Mouse (Mus musculus) CH12F3 (cell line): Measurements from ENCODE around the gene Mrrf.

Source experiments
- in situ Hi-C: fragments of 300-500 bp; cut with MboI; formaldehyde crosslinking; loops from 2 replicates; pipeline ENCODE4 v1.14.3; 2020; ENCODE audit warnings: low sequenced_read_pairs

Gene Mrrf

GRCm38 (mm10) chr2:36197919-36198881 is 62.0 kb downstream of the Mrrf start:
- in situ Hi-C loops, result no loop called here

- in situ Hi-C loops, result no loop called here
Observed at GRCm38 (mm10) chr2:36198882-36199262, 62.7 kb downstream of the Mrrf start.

- in situ Hi-C loops, result no loop called here
Observed at GRCm38 (mm10) chr2:36200813-36201212, 64.6 kb downstream of the Mrrf start.

GRCm38 (mm10) chr2:36201756-36202610 is 65.8 kb downstream of the Mrrf start:
- in situ Hi-C loops, result no loop called here

- in situ Hi-C loops, result no loop called here
Observed at GRCm38 (mm10) chr2:36202611-36202880, 66.4 kb downstream of the Mrrf start.

- in situ Hi-C loops, result no loop called here
Observed at GRCm38 (mm10) chr2:36203011-36203825, 67.0 kb downstream of the Mrrf start.

GRCm38 (mm10) chr2:36204595-36204994 is 68.4 kb downstream of the Mrrf start:
- in situ Hi-C loops, result no loop called here

GRCm38 (mm10) chr2:36207071-36207470 is 70.9 kb downstream of the Mrrf start:
- in situ Hi-C loops, result no loop called here

GRCm38 (mm10) chr2:36210796-36211195 is 74.6 kb downstream of the Mrrf start:
- in situ Hi-C loops, result loop anchor here (5.0 to 10.0 kb wide), 2 partner anchors 64 to 203 kb away; no protein-coding TSS in a partner anchor

GRCm38 (mm10) chr2:36211785-36212184 is 75.6 kb downstream of the Mrrf start:
- in situ Hi-C loops, result loop anchor here (5.0 to 10.0 kb wide), 2 partner anchors 63 to 204 kb away; no protein-coding TSS in a partner anchor

GRCm38 (mm10) chr2:36213108-36213507 is 76.9 kb downstream of the Mrrf start:
- in situ Hi-C loops, result loop anchor here (5.0 to 10.0 kb wide), 2 partner anchors 62 to 206 kb away; no protein-coding TSS in a partner anchor

- in situ Hi-C loops, result loop anchor here (5.0 to 10.0 kb wide), 2 partner anchors 61 to 207 kb away; no protein-coding TSS in a partner anchor
Observed at GRCm38 (mm10) chr2:36214023-36214422, 77.8 kb downstream of the Mrrf start.

- in situ Hi-C loops, result loop anchor here (5.0 to 10.0 kb wide), 2 partner anchors 60 to 207 kb away; no protein-coding TSS in a partner anchor
Observed at GRCm38 (mm10) chr2:36214425-36214824, 78.2 kb downstream of the Mrrf start.

GRCm38 (mm10) chr2:36215203-36215739 is 79.1 kb downstream of the Mrrf start:
- in situ Hi-C loops, result loop anchor here (10.0 kb wide), 1 partner anchor 60 kb away; no protein-coding TSS in a partner anchor

- in situ Hi-C loops, result loop anchor here (10.0 kb wide), 1 partner anchor 58 kb away; no protein-coding TSS in a partner anchor
Observed at GRCm38 (mm10) chr2:36216546-36216945, 80.4 kb downstream of the Mrrf start.

GRCm38 (mm10) chr2:36216953-36217573 is 80.9 kb downstream of the Mrrf start:
- in situ Hi-C loops, result loop anchor here (10.0 kb wide), 1 partner anchor 58 kb away; no protein-coding TSS in a partner anchor

GRCm38 (mm10) chr2:36217692-36218233 is 81.6 kb downstream of the Mrrf start:
- in situ Hi-C loops, result loop anchor here (10.0 kb wide), 1 partner anchor 57 kb away; no protein-coding TSS in a partner anchor

GRCm38 (mm10) chr2:36220106-36220505 is 83.9 kb downstream of the Mrrf start:
- in situ Hi-C loops, result no loop called here

- in situ Hi-C loops, result no loop called here
Observed at GRCm38 (mm10) chr2:36220891-36221290, 84.7 kb downstream of the Mrrf start.
